ENCODE assay signal across 1 mouse cellular context in the genomic region with DNA sequence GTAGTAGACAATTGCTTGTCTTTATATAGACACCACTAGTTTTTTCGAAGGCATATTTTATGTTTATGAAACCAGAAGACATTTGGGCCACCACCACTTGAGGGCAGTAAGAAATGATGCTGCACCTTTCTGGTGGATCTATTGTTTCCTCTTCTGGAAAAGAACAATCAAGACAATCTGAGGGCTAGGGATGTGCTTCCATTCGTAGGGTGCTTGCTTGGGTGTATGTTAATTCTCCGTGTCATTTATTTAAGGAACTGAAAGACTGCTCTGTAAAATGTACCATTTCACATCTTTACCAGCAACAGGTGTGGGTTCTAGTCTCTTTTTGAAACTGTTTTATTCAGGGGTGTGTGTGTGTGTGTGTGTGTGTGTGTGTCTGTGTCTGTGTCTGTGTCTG.
A peak's percentile ranks its signal among the peaks of the same experiment; 100 is the strongest.
TF ChIP-seq lines count a peak whose summit lies in the region.

No protein-coding gene starts in this region.

TF ChIP-seq in CH12.LX, 34 proteins besides CTCF, POLR2A, EP300 and RAD21 (continued from another document):
- TF ChIP-seq UBTF (IDR thresholded peaks at IDR 0.05; ENCODE audit: low read depth, low read length) (no peak), MEF2A (IDR thresholded peaks at IDR 0.05; ENCODE audit: borderline replicate concordance, low read depth, low read length) (peak; percentile 42; the same call in 1 of the 2 replicates), KAT2A (IDR thresholded peaks at IDR 0.05; ENCODE audit: insufficient replicate concordance, low read length) (no peak), RCOR1 (conservative IDR thresholded peaks at IDR 0.05; ENCODE audit: low read depth, low read length) (peak; percentile 58; the same call in 1 of the 2 replicates), ZC3H11A (IDR thresholded peaks at IDR 0.05; ENCODE audit: low read depth, low read length) (no peak), SMC3 (IDR thresholded peaks at IDR 0.05; ENCODE audit: low read depth, low read length) (peak; percentile 32), TCF12 (IDR thresholded peaks at IDR 0.05; ENCODE audit: low read depth, low read length) (peak; percentile 59), NELFE (IDR thresholded peaks at IDR 0.05; ENCODE audit: low read depth, low read length) (no peak), ETS1 (conservative IDR thresholded peaks at IDR 0.05; ENCODE audit: low read depth, low read length) (no peak), GABPA (IDR thresholded peaks at IDR 0.05; ENCODE audit: insufficient replicate concordance, low read depth, low read length) (no peak), MYC (IDR thresholded peaks at IDR 0.05; ENCODE audit: low read depth, low read length) (no peak), MAX (IDR thresholded peaks at IDR 0.05; ENCODE audit: low read length) (no peak), POLR2AphosphoS2 (IDR thresholded peaks at IDR 0.05; ENCODE audit: low read depth, low read length) (no peak), MAFK (IDR thresholded peaks at IDR 0.05; ENCODE audit: insufficient replicate concordance, low read length) (0 out of 2 replicates have a peak, but pooled peaks have one; percentile 26), USF1 (IDR thresholded peaks at IDR 0.05; ENCODE audit: low read depth, low read length) (no peak), MXI1 (IDR thresholded peaks at IDR 0.05; ENCODE audit: low read depth, low read length) (no peak), CHD2 (IDR thresholded peaks at IDR 0.05; ENCODE audit: low read length) (no peak), JUN (IDR thresholded peaks at IDR 0.05; ENCODE audit: insufficient read depth, low read depth, low read length) (no peak), SIN3A (IDR thresholded peaks at IDR 0.05; ENCODE audit: low read length) (no peak), ZMIZ1 (IDR thresholded peaks at IDR 0.05; ENCODE audit: low read depth, low read length) (no peak), ZNF384 (IDR thresholded peaks at IDR 0.05; ENCODE audit: low read depth, low read length) (no peak), E2F4 (IDR thresholded peaks at IDR 0.05; ENCODE audit: insufficient replicate concordance, low read depth, low read length) (no peak)
